Mouse (Mus musculus) C2C12 (cell line): ENCODE results near the gene Nrp2. TPM values are rescaled to one million over a fixed set of nuclear protein-coding genes. Genes with fewer than 3 reads are reported as not detected.

Source experiments
- H3K27me3 ChIP-seq: one replicate; pipeline ENCODE4 v1.6.1; 2011; ENCODE audit not compliant: control insufficient read depth, insufficient read depth, insufficient read length
- H3K36me3 ChIP-seq: one replicate; pipeline ENCODE4 v1.6.1; 2011; ENCODE audit not compliant: control insufficient read depth, insufficient read depth
- H3K4me3 ChIP-seq: one replicate; pipeline ENCODE4 v1.5.1; 2011; ENCODE audit warnings: mild to moderate bottlenecking, control low read depth; ENCODE audit not compliant: poor library complexity, insufficient read depth, severe bottlenecking
- H3K79me2 ChIP-seq: one replicate; pipeline ENCODE4 v1.6.1; 2011; ENCODE audit not compliant: control insufficient read depth, insufficient read depth
- H3K79me3 ChIP-seq: one replicate; pipeline ENCODE4 v1.6.1; 2011; ENCODE audit warnings: low read depth, control low read depth
- H3ac ChIP-seq: one replicate; pipeline ENCODE3; 2011; ENCODE audit warnings: low read depth; ENCODE audit not compliant: control insufficient read depth, insufficient read length
- CEBPB ChIP-seq: IDR thresholded peaks from one replicate; pipeline ENCODE4 v1.6.1; 2011; ENCODE audit warnings: low read depth, mild to moderate bottlenecking, control low read depth, moderate library complexity
- CTCF ChIP-seq: IDR thresholded peaks from one replicate; pipeline ENCODE4 v1.5.1; 2011; ENCODE audit not compliant: control insufficient read depth, insufficient read depth, insufficient read length
- FOSL1 ChIP-seq: IDR thresholded peaks from one replicate; pipeline ENCODE4 v1.8.0; 2011; ENCODE audit warnings: mild to moderate bottlenecking, low read length; ENCODE audit not compliant: poor library complexity, insufficient read depth, severe bottlenecking
- MAX ChIP-seq: IDR thresholded peaks from one replicate; pipeline ENCODE4 v1.6.1; 2011; ENCODE audit warnings: mild to moderate bottlenecking, control low read depth
- MYOD1 ChIP-seq: IDR thresholded peaks from one replicate; pipeline ENCODE4 v1.6.1; 2011; ENCODE audit warnings: low read depth; ENCODE audit not compliant: control insufficient read depth, insufficient read length
- MYOG ChIP-seq: IDR thresholded peaks from one replicate; pipeline ENCODE4 v1.6.1; 2011; ENCODE audit not compliant: control insufficient read depth, insufficient read length; ENCODE audit errors: extremely low read depth
- USF1 ChIP-seq: IDR thresholded peaks from one replicate; pipeline ENCODE4 v1.6.1; 2011; ENCODE audit warnings: low read depth, mild to moderate bottlenecking, control low read depth, moderate library complexity
- polyA plus RNA-seq: library from polyadenylated mRNA; unstranded; fragments of >200 nt; fragmentation: generic; extraction: Trizol; gene quantifications from one replicate; pipeline ENCODE4 v1.2.1, GENCODE M21; 2012; ENCODE audit warnings: missing spikeins

Nrp2 gene
- polyA plus RNA-seq, 1 experiment: 16.8 TPM

DNA sequence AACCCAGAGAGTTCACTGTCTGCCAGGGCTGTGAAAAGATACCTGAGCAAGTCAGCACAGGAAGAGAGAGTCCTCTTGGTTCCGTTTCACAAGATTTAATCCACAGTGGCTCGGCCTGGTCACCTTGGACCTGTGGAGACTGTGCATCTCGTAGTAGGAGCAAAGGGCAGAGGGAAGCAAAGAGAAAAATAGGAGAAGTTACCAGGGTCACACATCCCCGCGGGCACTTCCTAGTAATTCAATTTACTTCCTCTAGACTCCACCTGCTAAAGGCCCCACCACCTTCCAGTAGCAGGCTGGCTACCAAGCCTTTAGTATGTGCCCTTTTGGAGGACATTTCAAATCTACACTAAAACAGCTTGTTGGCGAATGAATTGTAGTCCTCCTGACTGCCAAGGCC lies 11.9 kb upstream of the Nrp2 start:
- TF ChIP-seq MYOD1: no peak
- TF ChIP-seq CEBPB: no peak
- TF ChIP-seq FOSL1: no peak
- no peak for TF ChIP-seq USF1
- no peak for TF ChIP-seq MAX
- no peak for TF ChIP-seq MYOG
- no peak for TF ChIP-seq CTCF
- H3K27me3 ChIP-seq: no peaks in the 10 kb centered on the region
- no peak overlapping the region for H3ac ChIP-seq
- no peaks in the 10 kb centered on the region for H3K36me3 ChIP-seq
- H3K79me2 ChIP-seq: no peaks in the 10 kb centered on the region
- H3K4me3 ChIP-seq: no peak overlapping the region
- no peaks in the 10 kb centered on the region for H3K79me3 ChIP-seq

GRCm38 (mm10) chr1:62696312-62696982 lies 6.6 kb upstream of the Nrp2 start:
- Histone ChIP-seq H3K4me3 (no peak overlapping the region), H3K79me2 (no peaks in the 10 kb centered on the region), H3K36me3 (no peaks in the 10 kb centered on the region), H3ac (no peak overlapping the region), H3K27me3 (no peaks in the 10 kb centered on the region), H3K79me3 (no peaks in the 10 kb centered on the region)
- TF ChIP-seq MAX (no peak), MYOG (no peak), FOSL1 (no peak), MYOD1 (no peak), CEBPB (no peak), USF1 (no peak), CTCF (no peak)

GRCm38 (mm10) chr1:62696983-62697341 lies 6.1 kb upstream of the Nrp2 start:
- H3K79me2 ChIP-seq: no peaks in the 10 kb centered on the region
- H3K79me3 ChIP-seq: no peaks in the 10 kb centered on the region
- TF ChIP-seq MYOD1: no peak
- TF ChIP-seq CTCF: no peak
- TF ChIP-seq MAX: no peak
- TF ChIP-seq USF1: no peak
- TF ChIP-seq CEBPB: no peak
- no peaks in the 10 kb centered on the region for H3K36me3 ChIP-seq
- H3ac ChIP-seq: no peak overlapping the region
- no peak overlapping the region for H3K4me3 ChIP-seq
- H3K27me3 ChIP-seq: no peaks in the 10 kb centered on the region

DNA sequence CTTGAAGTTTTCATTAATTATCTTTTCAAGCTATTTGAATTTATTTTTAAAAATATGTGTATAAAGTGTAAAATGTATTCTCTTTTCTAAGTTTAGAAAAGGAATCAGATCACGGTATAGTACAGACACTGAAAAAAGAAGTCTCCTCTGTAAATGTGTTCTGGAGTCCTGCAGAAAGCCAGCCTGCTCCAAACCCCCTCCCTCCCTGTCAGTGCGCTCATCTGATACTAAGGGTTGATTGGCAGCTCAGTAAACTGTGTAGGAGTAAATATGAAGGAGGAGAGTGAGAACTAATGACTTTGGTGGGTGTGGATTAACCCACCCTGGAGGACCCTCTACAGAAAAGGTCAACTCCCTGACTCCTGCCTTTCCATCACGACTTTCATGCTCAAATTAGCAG lies 5.7 kb upstream of the Nrp2 start:
- no peak overlapping the region for H3ac ChIP-seq
- no peak overlapping the region for H3K4me3 ChIP-seq
- H3K79me3 ChIP-seq: no peaks in the 10 kb centered on the region
- H3K27me3 ChIP-seq: no peaks in the 10 kb centered on the region
- no peaks in the 10 kb centered on the region for H3K79me2 ChIP-seq
- TF ChIP-seq CTCF: no peak
- no peak for TF ChIP-seq MYOG
- TF ChIP-seq MYOD1: no peak
- TF ChIP-seq MAX: no peak
- TF ChIP-seq CEBPB: no peak
- no peak for TF ChIP-seq FOSL1
- TF ChIP-seq USF1: no peak
- H3K36me3 ChIP-seq: no peaks in the 10 kb centered on the region

GRCm38 (mm10) chr1:62699801-62700200 lies 3.3 kb upstream of the Nrp2 start:
- no peak overlapping the region for H3ac ChIP-seq
- H3K79me3 ChIP-seq: peaks cover 13% of the 10 kb centered on the region
- H3K27me3 ChIP-seq: no peaks in the 10 kb centered on the region
- H3K79me2 ChIP-seq: peaks cover 16% of the 10 kb centered on the region
- no peak for TF ChIP-seq USF1
- TF ChIP-seq MAX: no peak
- no peak for TF ChIP-seq CTCF
- no peak for TF ChIP-seq CEBPB
- no peak for TF ChIP-seq MYOD1
- H3K36me3 ChIP-seq: no peaks in the 10 kb centered on the region
- H3K4me3 ChIP-seq: no peak overlapping the region
